Mouse (Mus musculus) left cerebral cortex, postnatal 14 days (tissue): ENCODE measurements around the gene Hist1h4d. TPM values are rescaled to one million over a fixed set of nuclear protein-coding genes. Genes with fewer than 3 reads are reported as not detected.
"Not testable (repeated sequence)": the region's sequence is repeated elsewhere in the genome, so short reads cannot be mapped to it uniquely, and the experiment has no call there.

ENCODE experiments used
- DNase-seq, 2 experiments: peaks; one replicate each; pipeline ENCODE4 v3.0.0; 2021 to 2022; ENCODE audit warnings: low spot score in 2 of 2, mixed read lengths in 1 of 2
- intact Hi-C: fragments of 180-260 bp; cut with DNase I; formaldehyde crosslinking; loops from one replicate; pipeline ENCODE4 v1.15.1; 2025
- long read RNA-seq, 2 experiments: library from polyadenylated mRNA; stranded (forward); transcript quantifications; one replicate each; pipeline ENCODE4 v2.0.0; 2021
- total RNA-seq, 2 experiments: library from RNA; stranded (reverse); gene quantifications; 2 replicates each; pipeline ENCODE4 v1.2.3; 2021

Gene Hist1h4d
- total RNA-seq, result 100 to 1,000 TPM; 132 to 148 TPM
- long read RNA-seq, experiment 1, result 0 reads
- long read RNA-seq, experiment 2, result 0 reads

DNA sequence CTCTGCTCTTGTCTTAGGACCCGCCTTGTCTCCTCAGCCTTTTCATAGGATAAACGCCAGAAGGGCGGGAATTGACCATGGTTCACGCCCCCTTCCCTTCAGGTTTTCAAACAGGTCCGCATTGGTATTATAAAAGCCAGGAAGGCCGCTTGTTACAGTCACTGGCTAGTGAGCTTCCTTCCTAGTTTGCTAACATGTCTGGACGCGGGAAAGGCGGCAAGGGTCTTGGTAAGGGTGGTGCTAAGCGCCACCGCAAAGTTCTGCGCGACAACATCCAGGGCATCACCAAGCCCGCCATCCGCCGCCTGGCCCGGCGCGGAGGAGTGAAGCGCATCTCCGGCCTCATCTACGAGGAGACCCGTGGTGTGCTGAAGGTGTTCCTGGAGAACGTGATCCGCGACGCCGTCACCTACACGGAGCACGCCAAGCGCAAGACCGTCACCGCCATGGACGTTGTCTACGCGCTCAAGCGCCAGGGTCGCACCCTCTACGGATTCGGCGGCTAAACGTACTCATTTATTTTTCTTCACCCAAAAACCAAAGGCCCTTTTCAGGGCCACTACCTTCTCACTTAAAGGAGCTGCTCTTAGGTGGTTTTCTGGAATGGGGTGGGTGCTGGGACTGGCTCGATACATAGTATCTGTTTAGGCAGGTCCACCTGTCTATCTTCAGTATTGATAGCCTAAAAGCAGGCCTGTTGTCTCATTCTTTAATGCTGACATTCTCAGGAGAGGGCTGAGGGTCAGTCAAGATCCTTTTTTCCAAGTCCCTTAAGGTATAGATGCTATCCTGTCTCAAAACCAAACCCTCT is at the start of gene Hist1h4d:
Hist1h4d (plus strand) TSS at position 191 of the 811 bp plus-strand sequence.
- intact Hi-C loops, result loop anchor here (5.0 kb wide), 2 partner anchors 116 to 156 kb away; partner anchors contain the start of genes Hist1h1c, Hist1h1t and Hist1h4c
- peak; percentile 98 for DNase-seq

DNA sequence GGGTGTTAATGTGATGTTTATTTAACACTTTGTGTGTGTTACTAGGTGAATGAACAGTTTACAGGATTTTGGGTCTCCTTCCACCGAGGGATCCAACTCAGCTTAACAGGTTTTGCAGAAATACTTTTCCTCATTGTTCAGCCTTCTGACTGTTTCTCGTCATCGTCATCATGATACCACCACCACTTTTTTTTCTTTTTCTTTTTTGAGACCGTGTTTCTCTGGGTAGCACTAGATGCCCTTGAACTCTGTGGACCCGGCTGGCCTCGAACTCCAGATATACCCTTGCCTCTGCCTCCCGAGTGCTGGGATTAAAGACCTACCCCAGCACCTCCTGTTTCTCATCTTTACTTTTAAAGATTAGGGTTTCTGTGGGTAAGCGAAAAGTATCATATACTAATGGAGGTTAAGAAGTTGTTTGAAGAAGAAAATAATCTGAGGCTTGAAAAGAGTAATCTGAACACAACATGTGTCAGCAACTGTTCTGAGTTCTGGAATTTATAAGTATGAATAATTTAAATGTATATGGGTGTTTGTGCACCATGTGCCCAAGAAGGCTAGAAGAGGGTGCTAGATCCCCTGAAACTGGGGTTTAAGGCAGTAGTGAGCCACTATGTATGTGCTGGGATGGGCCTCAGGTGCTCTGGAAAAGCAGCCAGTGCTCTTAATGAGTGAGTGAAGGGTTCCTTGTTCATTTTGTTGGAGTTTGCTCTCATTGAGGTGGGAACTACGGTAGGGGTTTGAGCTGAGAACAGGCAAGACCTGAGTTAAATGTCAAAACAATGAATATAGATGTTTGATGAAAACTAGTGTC is 48.9 kb upstream of the Hist1h4d start:
- intact Hi-C loops, result loop anchor here (5.0 to 10.0 kb wide), 2 partner anchors 1490 to 1818 kb away; partner anchors contain the start of genes Hist1h2ag, Hist1h2ai, Hist1h2bj and Hist1h2bl
- DNase-seq, result no peak

DNA sequence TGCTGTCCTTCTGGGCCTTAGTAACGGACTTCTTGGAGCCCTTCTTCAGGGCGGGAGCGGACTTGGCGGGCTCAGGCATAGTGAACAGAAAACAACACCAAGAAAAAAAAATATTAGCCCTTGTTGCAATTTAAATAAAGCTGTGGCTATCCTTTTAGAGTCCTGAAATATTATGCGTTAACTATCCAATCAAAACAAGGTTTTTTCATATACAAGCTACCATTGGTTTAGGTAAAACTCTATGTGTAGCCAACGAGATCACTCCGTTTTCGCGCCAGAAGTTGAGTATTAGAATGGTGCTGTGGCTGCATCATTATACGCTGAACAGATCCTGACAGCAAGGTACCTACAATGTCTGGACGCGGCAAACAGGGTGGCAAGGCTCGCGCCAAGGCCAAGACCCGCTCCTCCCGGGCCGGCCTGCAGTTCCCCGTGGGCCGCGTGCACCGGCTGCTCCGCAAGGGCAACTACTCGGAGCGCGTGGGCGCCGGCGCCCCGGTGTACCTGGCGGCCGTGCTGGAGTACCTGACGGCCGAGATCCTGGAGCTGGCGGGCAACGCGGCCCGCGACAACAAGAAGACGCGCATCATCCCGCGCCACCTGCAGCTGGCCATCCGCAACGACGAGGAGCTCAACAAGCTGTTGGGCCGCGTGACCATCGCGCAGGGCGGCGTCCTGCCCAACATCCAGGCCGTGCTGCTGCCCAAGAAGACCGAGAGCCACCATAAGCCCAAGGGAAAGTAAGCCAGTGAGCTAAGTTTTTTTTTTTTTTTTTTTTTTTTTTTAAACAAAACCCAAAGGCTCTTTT is 47.6 kb upstream of the Hist1h4d start, which contains the start of gene Hist1h2af:
Hist1h2af (plus strand) TSS at position 347 of the 808 bp plus-strand sequence.
- intact Hi-C loops, result loop anchor here (5.0 to 10.0 kb wide), 2 partner anchors 1491 to 1819 kb away; partner anchors contain the start of genes Hist1h2ag, Hist1h2ai, Hist1h2bj and Hist1h2bl
- DNase-seq, result peak; percentile 80 to 84

DNA sequence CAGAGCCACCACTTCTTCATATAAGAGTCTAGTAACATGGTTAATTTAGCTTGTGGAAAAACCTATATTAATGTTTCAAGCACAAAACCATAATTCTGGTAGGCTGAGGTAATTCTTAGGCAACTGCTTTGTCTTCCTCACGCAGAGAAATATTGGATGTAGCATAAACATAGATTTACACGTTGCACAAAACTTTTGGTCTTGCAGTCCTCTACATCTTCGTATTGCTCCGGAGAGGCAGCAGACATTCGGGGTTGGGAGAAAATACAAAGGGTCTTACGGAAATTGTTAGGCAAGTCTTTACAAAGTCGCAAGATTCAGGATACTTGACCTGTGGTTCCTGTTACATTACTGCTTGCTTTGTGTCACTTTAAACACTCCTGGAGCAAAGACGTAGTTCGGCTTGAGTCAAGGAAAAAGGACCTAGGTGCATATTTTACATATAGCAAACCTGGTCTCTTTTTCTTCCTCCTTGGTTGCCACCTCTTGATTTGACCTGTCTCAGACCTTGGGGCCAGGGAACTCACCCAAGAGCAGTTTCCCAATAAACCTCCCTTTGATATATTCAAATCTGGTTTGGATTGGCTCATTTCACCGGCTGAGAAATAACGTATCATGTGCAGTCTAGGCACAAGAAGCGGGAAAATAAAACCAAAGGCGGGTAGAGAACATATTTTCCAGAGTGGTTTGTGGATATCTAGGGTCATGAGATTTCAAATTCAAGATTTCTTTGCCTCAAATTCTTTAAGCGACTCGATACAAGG is 46.8 kb upstream of the Hist1h4d start:
- DNase-seq, result no peak
- intact Hi-C loops, result loop anchor here (5.0 to 10.0 kb wide), 2 partner anchors 1492 to 1820 kb away; partner anchors contain the start of genes Hist1h2ag, Hist1h2ai, Hist1h2bj and Hist1h2bl

DNA sequence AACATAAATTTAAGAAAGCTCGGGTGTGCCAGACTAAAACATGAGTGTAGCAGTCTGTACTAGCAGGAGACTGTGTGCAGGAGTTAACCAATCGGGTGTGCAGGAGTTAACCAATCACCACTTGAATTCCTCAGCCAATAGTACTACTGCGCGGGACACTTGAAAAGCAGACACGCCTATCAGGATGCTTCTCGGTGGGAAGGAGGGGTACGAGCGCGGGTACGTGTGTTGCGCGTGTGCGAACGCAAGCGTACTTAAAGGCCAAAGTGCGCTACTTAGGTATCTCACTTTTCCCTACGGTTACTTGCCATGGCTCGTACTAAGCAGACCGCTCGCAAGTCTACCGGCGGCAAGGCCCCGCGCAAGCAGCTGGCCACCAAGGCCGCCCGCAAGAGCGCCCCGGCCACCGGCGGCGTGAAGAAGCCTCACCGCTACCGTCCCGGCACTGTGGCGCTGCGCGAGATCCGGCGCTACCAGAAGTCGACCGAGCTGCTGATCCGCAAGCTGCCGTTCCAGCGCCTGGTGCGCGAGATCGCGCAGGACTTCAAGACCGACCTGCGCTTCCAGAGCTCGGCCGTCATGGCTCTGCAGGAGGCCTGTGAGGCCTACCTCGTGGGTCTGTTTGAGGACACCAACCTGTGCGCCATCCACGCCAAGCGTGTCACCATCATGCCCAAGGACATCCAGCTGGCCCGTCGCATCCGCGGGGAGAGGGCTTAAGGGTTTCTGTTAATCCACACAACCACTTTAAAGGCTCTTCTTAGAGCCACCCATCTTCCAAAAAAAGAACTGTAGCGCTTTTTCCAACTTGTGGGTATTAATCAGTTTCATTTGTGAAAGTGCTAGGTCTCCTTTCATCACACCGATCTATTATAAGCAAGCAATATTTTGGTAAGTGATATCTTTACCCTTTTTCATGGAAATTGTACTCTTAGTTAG is 46.0 kb upstream of the Hist1h4d start, which contains the start of gene Hist1h3g:
Hist1h3g (plus strand) TSS at position 286 of the 939 bp plus-strand sequence.
- intact Hi-C loops, result loop anchor here (10.0 kb wide), 1 partner anchor 1821 kb away; the partner anchor contains the start of genes Hist1h2ai, Hist1h2bl and Hist1h3h
- DNase-seq, result peak; percentile 95 to 97

DNA sequence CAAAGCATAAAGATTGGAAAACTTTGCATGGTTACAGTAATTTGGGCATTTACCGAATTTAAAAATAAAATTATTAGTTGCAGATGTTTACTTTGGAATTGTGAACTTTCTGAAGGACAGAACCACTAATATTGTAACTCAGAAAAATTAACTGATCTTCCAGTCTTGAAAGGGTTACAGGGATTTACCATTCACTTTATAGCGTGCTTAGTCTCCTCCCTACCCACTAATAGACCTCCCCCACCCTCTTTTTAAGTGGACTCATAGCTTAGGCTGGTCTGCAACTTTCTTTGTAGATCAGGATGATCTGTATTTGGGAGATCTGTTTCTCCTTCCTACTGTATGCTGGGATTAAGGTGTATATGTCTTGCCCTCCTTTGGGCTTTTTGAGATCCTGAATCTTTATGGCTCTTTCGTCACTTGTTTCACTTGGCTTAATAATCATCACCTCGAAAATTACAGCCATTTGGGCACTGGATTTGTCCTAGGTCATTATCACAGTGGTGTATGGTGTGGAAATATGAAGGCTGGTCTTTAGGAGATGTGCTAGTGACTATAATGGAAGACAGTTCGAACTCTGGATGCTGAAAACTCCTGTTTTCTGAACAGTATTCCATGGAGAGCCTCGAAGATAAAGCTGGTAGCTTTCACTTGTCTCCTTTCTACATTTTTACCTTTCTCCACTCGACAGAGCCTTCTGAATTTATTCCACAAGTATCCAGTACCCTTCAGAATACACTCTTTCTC is 45.1 kb upstream of the Hist1h4d start:
- intact Hi-C loops, result loop anchor here (10.0 kb wide), 1 partner anchor 1821 kb away; the partner anchor contains the start of genes Hist1h2ai, Hist1h2bl and Hist1h3h

DNA sequence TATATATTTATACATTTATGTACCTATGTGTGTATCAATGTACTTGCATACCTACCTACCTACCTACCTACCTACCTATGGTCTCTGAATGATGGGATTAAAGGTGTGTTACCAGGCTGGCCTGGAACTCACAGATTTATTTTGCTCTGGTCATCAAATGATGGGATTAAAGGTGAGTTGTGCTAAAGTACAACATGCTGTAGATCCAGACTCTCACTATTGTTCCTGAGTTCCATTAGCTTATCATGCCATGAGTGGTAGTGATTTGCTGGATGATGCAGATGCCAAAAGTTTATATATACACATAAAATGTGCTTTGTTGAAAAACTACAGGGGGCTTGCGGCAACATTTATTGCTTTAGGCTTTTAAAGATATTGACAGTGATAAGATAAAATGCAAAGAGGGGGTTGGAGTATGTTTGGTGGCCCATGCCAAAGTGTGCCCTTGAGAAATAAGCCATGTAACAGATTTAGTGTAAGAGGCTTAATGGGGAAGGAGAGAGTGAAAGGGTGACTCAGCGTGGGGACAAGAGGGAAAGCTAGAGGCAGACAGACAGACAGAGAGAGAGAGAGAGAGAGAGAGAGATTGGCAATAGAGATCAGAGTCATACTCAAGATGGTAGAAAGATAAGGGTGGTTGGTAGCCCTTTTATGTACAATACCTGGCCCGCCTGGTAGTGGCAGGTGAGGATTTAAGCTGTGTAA is 44.2 kb upstream of the Hist1h4d start:
- DNase-seq, result no peak
- intact Hi-C loops, result loop anchor here (10.0 kb wide), 1 partner anchor 1822 kb away; the partner anchor contains the start of genes Hist1h2ai, Hist1h2bl and Hist1h3h

More for the DNA sequence above, 45.1 kb upstream of the Hist1h4d start:
- no peak for DNase-seq

DNA sequence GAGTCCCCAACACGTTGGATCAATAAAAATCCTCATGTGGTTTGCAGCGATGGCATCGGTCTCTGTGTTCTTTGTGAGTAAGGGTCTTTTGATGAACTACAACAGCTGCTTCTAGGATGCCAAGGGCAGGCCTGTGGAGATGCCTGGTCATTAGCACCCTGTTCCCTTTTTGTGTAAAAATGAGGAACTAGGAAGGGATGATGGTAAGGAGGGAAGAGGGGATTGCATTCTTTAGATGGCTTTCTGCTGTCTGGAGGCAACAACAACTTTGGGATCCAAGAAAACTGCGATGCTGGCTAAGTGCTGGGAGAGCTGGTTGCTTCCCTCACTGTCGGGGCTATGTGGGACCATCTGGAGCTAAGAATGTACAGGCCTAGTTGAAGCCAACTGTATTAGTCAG is 43.1 kb upstream of the Hist1h4d start:
- no peak for DNase-seq
- intact Hi-C loops, result loop anchor here (10.0 kb wide), 1 partner anchor 1823 kb away; the partner anchor contains the start of genes Hist1h2ai, Hist1h2bl and Hist1h3h

DNA sequence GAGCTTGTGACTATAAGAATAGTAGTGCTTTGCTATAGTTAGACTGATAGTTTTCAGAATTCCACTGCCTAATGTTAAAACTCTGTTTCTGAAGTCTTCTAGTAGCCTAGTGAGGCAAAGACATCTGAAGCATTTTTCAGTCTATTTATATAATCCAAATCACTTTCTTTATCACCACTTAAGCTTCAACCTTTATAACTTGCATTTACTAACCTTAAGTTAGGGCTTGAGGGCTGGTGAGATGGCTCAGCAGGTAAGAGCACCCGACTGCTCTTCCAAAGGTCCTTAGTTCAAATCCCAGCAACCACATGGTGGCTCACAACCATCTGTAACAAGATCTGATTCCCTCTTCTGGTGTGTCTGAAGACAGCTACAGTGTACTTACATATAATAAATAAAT is 41.6 kb upstream of the Hist1h4d start:
- intact Hi-C loops, result loop anchor here (10.0 kb wide), 1 partner anchor 1825 kb away; the partner anchor contains the start of genes Hist1h2ai, Hist1h2bl and Hist1h3h
- not testable (repeated sequence) for DNase-seq

DNA sequence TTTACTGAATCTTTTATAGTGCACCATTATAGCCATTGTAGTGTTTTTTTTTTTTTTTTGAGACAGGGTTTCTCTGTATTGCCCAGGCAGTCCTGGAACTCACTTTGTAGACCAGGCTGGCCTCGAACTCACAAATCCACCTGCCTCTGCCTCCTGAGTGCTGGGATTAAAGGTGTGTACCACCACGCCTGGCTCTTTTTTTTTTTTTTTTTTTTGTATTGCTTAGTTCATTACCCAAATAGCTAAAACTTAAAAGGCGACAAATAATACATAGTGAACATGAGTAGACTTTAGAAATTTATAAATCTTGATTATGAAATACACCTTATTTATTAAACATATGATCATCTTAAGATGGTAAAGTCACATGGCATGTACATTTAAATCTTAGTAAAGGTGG is 39.9 kb upstream of the Hist1h4d start:
- DNase-seq, result no peak
- intact Hi-C loops, result no loop called here

DNA sequence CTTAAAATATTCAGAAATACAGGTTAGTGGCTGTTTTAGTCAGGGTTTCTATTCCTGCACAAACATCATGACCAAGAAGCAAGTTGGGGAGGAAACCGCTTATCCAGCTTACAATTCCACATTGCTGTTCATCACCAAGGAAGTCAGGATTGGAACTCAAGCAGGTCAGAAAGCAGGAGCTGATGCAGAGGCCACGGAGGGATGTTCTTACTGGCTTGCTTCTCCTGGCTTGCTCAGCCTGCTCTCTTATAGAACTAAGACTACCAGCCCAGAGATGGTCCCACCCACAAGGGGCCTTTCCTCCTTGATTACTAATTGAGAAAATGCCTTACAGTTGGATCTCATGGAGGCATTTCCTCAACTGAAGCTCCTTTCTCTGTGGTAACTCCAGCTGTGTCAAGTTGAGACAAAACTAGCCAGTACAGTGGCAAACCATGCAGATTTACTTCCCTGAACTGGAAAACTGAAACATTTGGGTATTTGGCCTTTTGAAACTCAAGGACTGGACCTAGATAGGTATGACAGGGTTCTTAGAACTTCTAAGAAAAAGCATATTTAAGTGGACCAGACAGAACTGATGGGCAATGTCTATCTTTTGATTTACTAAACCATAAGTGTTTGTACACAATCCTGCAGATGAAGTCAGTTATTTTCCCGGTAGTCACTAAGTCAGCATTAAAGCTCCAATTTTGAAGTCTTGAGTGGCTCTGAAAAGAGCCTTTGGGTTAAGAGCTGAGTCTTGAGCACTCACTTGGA is 39.0 kb upstream of the Hist1h4d start:
- intact Hi-C loops, DNase-seq: not testable (repeated sequence)

DNA sequence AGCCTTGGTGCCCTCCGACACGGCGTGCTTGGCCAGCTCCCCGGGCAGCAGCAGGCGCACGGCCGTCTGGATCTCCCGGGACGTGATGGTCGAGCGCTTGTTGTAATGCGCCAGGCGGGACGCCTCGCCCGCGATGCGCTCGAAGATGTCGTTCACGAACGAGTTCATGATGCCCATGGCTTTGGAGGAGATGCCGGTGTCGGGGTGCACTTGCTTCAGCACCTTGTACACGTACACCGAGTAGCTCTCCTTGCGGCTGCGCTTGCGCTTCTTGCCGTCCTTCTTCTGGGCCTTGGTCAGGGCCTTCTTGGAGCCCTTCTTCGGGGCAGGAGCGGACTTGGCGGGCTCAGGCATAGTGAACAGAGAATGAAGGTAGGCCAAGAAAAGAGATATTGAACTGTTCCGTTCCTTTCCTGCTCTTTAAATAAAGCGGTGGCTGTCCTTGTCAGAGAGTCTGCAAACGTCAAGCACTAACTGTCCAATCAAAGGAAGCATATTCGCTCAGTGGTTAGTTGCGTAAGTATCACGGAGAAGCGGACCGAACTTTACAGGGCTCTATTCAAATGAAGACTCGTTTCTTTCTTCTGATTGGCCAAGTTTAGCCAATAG is 38.3 kb upstream of the Hist1h4d start, which contains the start of gene Hist1h2bh:
Hist1h2bh (minus strand) TSS at position 394 of the 609 bp plus-strand sequence.
- DNase-seq, result peak; percentile 77 to 83
- intact Hi-C loops, result not testable (repeated sequence)

DNA sequence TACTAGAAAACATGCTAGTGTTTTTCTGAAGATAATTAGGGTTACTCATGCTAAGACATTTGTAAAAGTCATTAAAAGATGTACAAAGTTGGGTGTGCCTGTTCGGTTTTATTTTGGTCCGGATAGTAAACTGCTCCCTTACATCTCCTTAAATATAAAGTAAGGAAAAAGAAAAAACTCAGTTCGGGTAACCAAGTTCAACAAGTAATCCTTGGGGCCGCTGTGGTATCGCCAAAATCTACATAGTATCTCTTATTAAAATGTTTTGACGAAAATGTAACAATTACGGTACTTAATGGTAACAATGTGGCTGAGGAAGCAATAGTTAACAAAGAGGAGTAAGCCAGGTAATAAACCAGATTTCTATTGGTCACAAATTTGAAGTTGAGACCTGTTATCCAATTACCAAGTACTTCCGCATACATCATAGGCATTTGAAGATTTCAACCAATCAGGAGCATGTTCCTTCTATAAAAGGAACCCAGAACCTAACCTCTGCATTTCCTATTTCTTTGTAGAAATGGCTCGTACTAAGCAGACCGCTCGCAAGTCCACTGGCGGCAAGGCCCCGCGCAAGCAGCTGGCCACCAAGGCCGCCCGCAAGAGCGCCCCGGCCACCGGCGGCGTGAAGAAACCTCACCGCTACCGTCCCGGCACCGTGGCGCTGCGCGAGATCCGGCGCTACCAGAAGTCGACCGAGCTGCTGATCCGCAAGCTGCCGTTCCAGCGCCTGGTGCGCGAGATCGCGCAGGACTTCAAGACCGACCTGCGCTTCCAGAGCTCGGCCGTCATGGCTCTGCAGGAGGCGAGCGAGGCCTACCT is 37.2 kb upstream of the Hist1h4d start, which contains the start of gene Hist1h3f:
Hist1h3f (plus strand) TSS at position 88 of the 822 bp plus-strand sequence.
- peak; percentile 84 to 96 for DNase-seq
- intact Hi-C loops, result no loop called here
